Mouse (Mus musculus): Measurements from ENCODE around the gene Prm2.

- no peak for TF ChIP-seq USF1 (IDR thresholded peaks at IDR 0.05; ENCODE audit: low read depth)
- TF ChIP-seq TCF12 (IDR thresholded peaks at IDR 0.05; ENCODE audit: insufficient read depth, poor library complexity, severe bottlenecking): no peak
- TF ChIP-seq CEBPB (IDR thresholded peaks at IDR 0.05; ENCODE audit: insufficient read depth, poor library complexity, severe bottlenecking): no peak
- TF ChIP-seq MAX (IDR thresholded peaks at IDR 0.05; ENCODE audit: low read depth): no peak
- no peak for TF ChIP-seq POLR2A (IDR thresholded peaks at IDR 0.05; ENCODE audit: insufficient read length, low read depth)
- TF ChIP-seq SRF (IDR thresholded peaks at IDR 0.05; ENCODE audit: control insufficient read depth, insufficient read length, low read depth): no peak
These were observed 5.2 kb downstream of the Prm2 start, which contains the start of gene Prm3 for GRCm38 (mm10) chr16:10790702-10791101.
